Mouse (Mus musculus) forebrain, embryonic 11.5 days (tissue): ENCODE data around the gene Ercc1. TPM values are rescaled to one million over a fixed set of nuclear protein-coding genes. Genes with fewer than 3 reads are reported as not detected.

ENCODE experiments used
- ATAC-seq: fragments of 200-750 bp; cut with Nextera tagmentation; replicated peaks from 2 replicates; pipeline ENCODE4 v1.8.0; 2017; ENCODE audit warnings: moderate TSS enrichment; ENCODE audit not compliant: low FRiP score
- DNase-seq: peaks from one replicate; pipeline ENCODE4 v3.0.0-alpha.2; 2017; ENCODE audit warnings: low spot score
- H3K27ac ChIP-seq: fragments of 300-500 bp; sonication (generic); 2 replicates; pipeline ENCODE4 v1.5.1; 2014; ENCODE audit warnings: low read depth, low read length
- H3K27me3 ChIP-seq: fragments of 300-500 bp; sonication (generic); 2 replicates; pipeline ENCODE4 v1.6.1; 2014; ENCODE audit warnings: mild to moderate bottlenecking, low read length, mixed read lengths; ENCODE audit not compliant: control insufficient read depth, insufficient read depth
- H3K36me3 ChIP-seq: fragments of 300-500 bp; sonication (generic); 2 replicates; pipeline ENCODE4 v1.6.1; 2014; ENCODE audit warnings: mild to moderate bottlenecking, low read length, moderate library complexity, mixed read lengths; ENCODE audit not compliant: control insufficient read depth, insufficient read depth
- H3K4me1 ChIP-seq: fragments of 300-500 bp; sonication (generic); replicated peaks from 2 replicates; pipeline ENCODE4 v1.6.1; 2014; ENCODE audit warnings: low read length, mixed read lengths; ENCODE audit not compliant: control insufficient read depth, insufficient read depth
- H3K4me2 ChIP-seq: fragments of 300-500 bp; sonication (generic); 2 replicates; pipeline ENCODE4 v1.6.1; 2014; ENCODE audit warnings: low read depth, mild to moderate bottlenecking, low read length, moderate library complexity, mixed read lengths; ENCODE audit not compliant: severe bottlenecking
- H3K4me3 ChIP-seq: fragments of 300-500 bp; sonication (generic); 2 replicates; pipeline ENCODE4 v1.5.1; 2014; ENCODE audit warnings: low read depth, low read length
- H3K9ac ChIP-seq: fragments of 300-500 bp; sonication (generic); 2 replicates; pipeline ENCODE4 v1.6.1; 2014; ENCODE audit warnings: low read length
- H3K9me3 ChIP-seq: fragments of 300-500 bp; sonication (generic); 2 replicates; pipeline ENCODE4 v1.6.1; 2016; ENCODE audit warnings: low read length, mixed read lengths; ENCODE audit not compliant: control insufficient read depth
- WGBS: fragments of 180-500 bp; shearing (Covaris S2); extraction: QIAGEN DNeasy Blood & Tissue Kit; methylation state at CpG from one replicate; pipeline ENCODE4 v1.1.7; 2014; 5-methylcytosine and 5-hydroxymethylcytosine counted together
- polyA plus RNA-seq: library from polyadenylated mRNA; unstranded; fragments of >200 nt; fragmentation: Nextera tagmentation; extraction: Ambion mirVana; gene quantifications from 2 replicates; pipeline ENCODE4 v1.2.1, GENCODE M21; 2014

Gene Ercc1
- polyA plus RNA-seq, 1 experiment from 2014 or later, result 94.4 TPM

GRCm38 (mm10) chr7:19318201-19318600 is 26.4 kb upstream of the Ercc1 start:
- H3K4me2 ChIP-seq, result no peak overlapping the region
- no peak overlapping the region for H3K9ac ChIP-seq
- no peaks in the 10 kb centered on the region for H3K9me3 ChIP-seq
- DNase-seq (no peak), ATAC-seq (no peak)
- no peaks in the 10 kb centered on the region for H3K36me3 ChIP-seq
- H3K27ac ChIP-seq, result no peak overlapping the region
- no peaks in the 10 kb centered on the region for H3K27me3 ChIP-seq
- WGBS, result 81% methylated on average over 2 of the region's 2 CpGs
- H3K4me1 ChIP-seq, result peaks cover 3% of the 10 kb centered on the region; the same call in 1 of the 2 replicates
- H3K4me3 ChIP-seq, result no peak overlapping the region

- WGBS, result 78% methylated on average over 7 of the region's 7 CpGs
- Histone ChIP-seq H3K27ac (no peak overlapping the region), H3K9me3 (no peaks in the 10 kb centered on the region), H3K4me3 (no peak overlapping the region), H3K4me2 (no peak overlapping the region), H3K9ac (no peak overlapping the region), H3K4me1 (peaks cover 3% of the 10 kb centered on the region; the same call in 1 of the 2 replicates), H3K27me3 (no peaks in the 10 kb centered on the region), H3K36me3 (no peaks in the 10 kb centered on the region)
- ATAC-seq, result no peak
- DNase-seq, result no peak
These were observed 25.9 kb upstream of the Ercc1 start for GRCm38 (mm10) chr7:19318676-19319075.

GRCm38 (mm10) chr7:19319458-19319857 is 25.1 kb upstream of the Ercc1 start:
- Histone ChIP-seq H3K27me3 (no peaks in the 10 kb centered on the region), H3K9ac (peak overlapping the region; percentile 35; the same call in 1 of the 2 replicates), H3K36me3 (no peaks in the 10 kb centered on the region), H3K4me2 (peak overlapping the region; percentile 74), H3K4me1 (peaks cover 3% of the 10 kb centered on the region; the same call in 1 of the 2 replicates), H3K4me3 (peak overlapping the region; percentile 35), H3K27ac (no peak overlapping the region), H3K9me3 (no peaks in the 10 kb centered on the region)
- ATAC-seq (peak; percentile 57), DNase-seq (no peak)
- WGBS, result 18% methylated on average over 9 of the region's 9 CpGs

GRCm38 (mm10) chr7:19319906-19320305 is 24.7 kb upstream of the Ercc1 start:
- H3K27me3 ChIP-seq, result no peaks in the 10 kb centered on the region
- WGBS, result 0% methylated on average over 41 of the region's 41 CpGs

GRCm38 (mm10) chr7:19320637-19321036 is 23.9 kb upstream of the Ercc1 start:
- H3K9me3 ChIP-seq, result no peaks in the 10 kb centered on the region
- WGBS, result 48% methylated on average over 7 of the region's 7 CpGs
- ATAC-seq, result no peak
- H3K9ac ChIP-seq, result no peak overlapping the region
- DNase-seq, result no peak
- H3K4me3 ChIP-seq, result no peak overlapping the region
- H3K4me2 ChIP-seq, result no peak overlapping the region
- no peak overlapping the region for H3K27ac ChIP-seq
- H3K36me3 ChIP-seq, result no peaks in the 10 kb centered on the region
- H3K27me3 ChIP-seq, result no peaks in the 10 kb centered on the region
- H3K4me1 ChIP-seq, result peaks cover 3% of the 10 kb centered on the region; the same call in 1 of the 2 replicates

More at GRCm38 (mm10) chr7:19319906-19320305, 24.7 kb upstream of the Ercc1 start:
- peak overlapping the region; percentile 74 for H3K4me2 ChIP-seq
- peak overlapping the region; percentile 35; the same call in 1 of the 2 replicates for H3K9ac ChIP-seq
- H3K4me3 ChIP-seq, result peak overlapping the region; percentile 35
- peak; percentile 97 for ATAC-seq
- no peaks in the 10 kb centered on the region for H3K36me3 ChIP-seq
- peak; percentile 98 for DNase-seq
- H3K4me1 ChIP-seq, result peaks cover 3% of the 10 kb centered on the region; the same call in 1 of the 2 replicates
- no peaks in the 10 kb centered on the region for H3K9me3 ChIP-seq
- no peak overlapping the region for H3K27ac ChIP-seq

- Histone ChIP-seq H3K9me3 (no peaks in the 10 kb centered on the region), H3K27me3 (no peaks in the 10 kb centered on the region), H3K9ac (no peak overlapping the region), H3K27ac (no peak overlapping the region), H3K36me3 (no peaks in the 10 kb centered on the region), H3K4me2 (no peak overlapping the region), H3K4me3 (no peak overlapping the region), H3K4me1 (peaks cover 4% of the 10 kb centered on the region; the same call in 1 of the 2 replicates)
- WGBS, result 75% methylated on average over 5 of the region's 5 CpGs
- DNase-seq, result no peak
- no peak for ATAC-seq
These were observed 23.1 kb upstream of the Ercc1 start for GRCm38 (mm10) chr7:19321464-19321863.

- H3K4me3 ChIP-seq, result no peak overlapping the region
- 61% methylated on average over 9 of the region's 9 CpGs for WGBS
- peaks cover 11% of the 10 kb centered on the region; the same call in 1 of the 2 replicates for H3K4me1 ChIP-seq
- no peak overlapping the region for H3K4me2 ChIP-seq
- no peaks in the 10 kb centered on the region for H3K27me3 ChIP-seq
- no peaks in the 10 kb centered on the region for H3K36me3 ChIP-seq
- DNase-seq (no peak), ATAC-seq (no peak)
- no peak overlapping the region for H3K9ac ChIP-seq
- H3K9me3 ChIP-seq, result no peaks in the 10 kb centered on the region
- H3K27ac ChIP-seq, result no peak overlapping the region
These were observed 22.1 kb upstream of the Ercc1 start for GRCm38 (mm10) chr7:19322489-19322888.

- no peak for ATAC-seq
- no peaks in the 10 kb centered on the region for H3K36me3 ChIP-seq
- H3K27ac ChIP-seq, result no peak overlapping the region
- H3K27me3 ChIP-seq, result no peaks in the 10 kb centered on the region
- no peak for DNase-seq
- H3K4me3 ChIP-seq, result no peak overlapping the region
- H3K9me3 ChIP-seq, result no peaks in the 10 kb centered on the region
- H3K4me1 ChIP-seq, result peaks cover 15% of the 10 kb centered on the region; the same call in 1 of the 2 replicates
- H3K9ac ChIP-seq, result no peak overlapping the region
- H3K4me2 ChIP-seq, result no peak overlapping the region
- WGBS, result 87% methylated on average over 11 of the region's 11 CpGs
These were observed 20.4 kb upstream of the Ercc1 start for GRCm38 (mm10) chr7:19324221-19324620.
